Mouse (Mus musculus) lung, adult 2 months (tissue): ENCODE data around the gene Lbhd2.

Source experiments
- CTCF ChIP-seq: fragments of 200-500 bp; IDR thresholded peaks from 2 replicates; pipeline ENCODE4 v1.5.1; 2011; ENCODE audit warnings: mild to moderate bottlenecking, low read length, control low read depth; ENCODE audit not compliant: insufficient read depth
- POLR2A ChIP-seq: fragments of 200-500 bp; IDR thresholded peaks from 2 replicates; pipeline ENCODE4 v1.6.1; 2011; ENCODE audit warnings: low read depth, mild to moderate bottlenecking, control low read depth, low read length, borderline replicate concordance; ENCODE audit errors: extremely low read depth

- TF ChIP-seq CTCF = no peak
- no peak for TF ChIP-seq POLR2A
Observed at GRCm38 (mm10) chr12:111443011-111443870, 36.6 kb downstream of the Lbhd2 start.
